Mouse (Mus musculus): Measurements from ENCODE around the gene Serinc4. TPM values are rescaled to one million over a fixed set of nuclear protein-coding genes. Genes with fewer than 3 reads are reported as not detected.
"Not testable (repeated sequence)": the region's sequence is repeated elsewhere in the genome, so short reads cannot be mapped to it uniquely, and the experiment has no call there.

Serinc4 gene
- polyA plus RNA-seq (2015; fragmentation: Nextera tagmentation; extraction: Ambion mirVana): 1.3 and 1.6 TPM in 2 replicates

- Histone ChIP-seq H3K36me3 (peaks cover 37% of the 10 kb centered on the region), H3K9ac (replicated peaks) (peak within 1 kb of the TSS; percentile 73), H3K27ac (replicated peaks) (peak within 1 kb of the TSS; percentile 80), H3K4me3 (peak within 1 kb of the TSS; percentile 71), H3K27me3 (no peaks in the 10 kb centered on the region), H3K4me1 (peaks cover 16% of the 10 kb centered on the region), H3K9me3 (no peaks in the 10 kb centered on the region), H3K4me2 (replicated peaks) (peak within 1 kb of the TSS; percentile 57)
- WGBS: 3% methylated on average over 41 of the region's 41 CpGs
- peak; percentile 93 for ATAC-seq (replicated peaks)
Measured at GRCm38 (mm10) chr2:121456692-121457642, at the start of gene Serinc4. Gene Serinc4, minus strand, starts transcription at chr2:121456781.

- H3K27me3 ChIP-seq; H3K27ac ChIP-seq (replicated peaks); H3K36me3 ChIP-seq; H3K4me3 ChIP-seq; H3K4me1 ChIP-seq; ATAC-seq (replicated peaks); H3K9me3 ChIP-seq; H3K9ac ChIP-seq (replicated peaks); H3K4me2 ChIP-seq (replicated peaks): not testable (repeated sequence)
- 94% methylated on average over 3 of the region's 6 CpGs for WGBS
Measured at GRCm38 (mm10) chr2:121501550-121501949, 45.0 kb upstream of the Serinc4 start.

DNA sequence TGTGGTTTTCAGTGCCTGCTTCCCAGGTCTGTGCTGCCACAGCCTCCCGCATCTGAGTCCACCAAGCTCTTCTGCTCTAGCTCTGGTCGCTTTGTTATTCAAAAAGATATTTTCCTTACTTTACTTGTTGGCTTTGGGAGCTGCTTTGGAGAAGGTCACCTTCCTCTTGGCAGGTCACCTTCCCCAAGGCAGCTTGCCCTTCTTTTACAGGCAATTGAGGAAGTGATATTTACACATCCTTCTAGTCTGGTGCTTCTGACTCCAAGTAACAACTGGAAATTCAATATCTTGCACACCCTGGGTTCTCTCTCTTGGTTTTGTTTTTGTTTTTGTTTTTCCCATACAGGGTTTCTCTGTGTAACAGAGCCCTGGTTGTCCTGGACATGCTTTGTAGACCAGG is 27.8 kb upstream of the Serinc4 start:
- not testable (repeated sequence) for H3K27ac ChIP-seq (replicated peaks); ATAC-seq (replicated peaks); H3K9me3 ChIP-seq; H3K4me3 ChIP-seq; H3K9ac ChIP-seq (replicated peaks); H3K4me1 ChIP-seq; H3K36me3 ChIP-seq; H3K4me2 ChIP-seq (replicated peaks); H3K27me3 ChIP-seq
- WGBS: 77% methylated on average over 2 of the region's 2 CpGs

DNA sequence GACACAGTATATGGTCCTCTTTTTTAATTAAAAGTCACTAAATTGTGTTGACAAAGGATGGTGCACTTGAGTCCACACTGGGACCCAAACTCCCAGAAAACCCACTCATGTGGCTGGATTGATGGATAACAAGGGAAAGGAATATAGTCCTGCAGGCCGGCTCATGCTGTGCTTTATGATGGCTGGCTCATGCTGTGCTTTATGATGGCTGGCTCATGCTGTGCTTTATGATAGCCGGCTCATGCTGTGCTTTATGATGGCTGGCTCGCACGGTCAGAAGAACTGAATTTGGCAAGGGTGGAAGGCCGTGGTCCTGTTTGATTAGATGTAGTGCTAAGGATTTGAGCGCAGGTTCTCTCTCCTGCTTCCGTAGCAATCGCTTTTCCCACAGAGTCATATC is 27.0 kb upstream of the Serinc4 start:
- no peak overlapping the region for H3K9ac ChIP-seq (replicated peaks)
- H3K4me1 ChIP-seq: no peaks in the 10 kb centered on the region
- WGBS: 25% methylated on average over 8 of the region's 8 CpGs
- no peaks in the 10 kb centered on the region for H3K9me3 ChIP-seq
- H3K27ac ChIP-seq (replicated peaks): no peak overlapping the region
- H3K4me2 ChIP-seq (replicated peaks): no peak overlapping the region
- H3K27me3 ChIP-seq: no peaks in the 10 kb centered on the region
- no peak overlapping the region for H3K4me3 ChIP-seq
- no peak for ATAC-seq (replicated peaks)
- H3K36me3 ChIP-seq: no peaks in the 10 kb centered on the region

- not testable (repeated sequence) for H3K27ac ChIP-seq (replicated peaks); H3K9me3 ChIP-seq; ATAC-seq (replicated peaks); H3K4me3 ChIP-seq; H3K9ac ChIP-seq (replicated peaks); H3K36me3 ChIP-seq; H3K4me2 ChIP-seq (replicated peaks); H3K27me3 ChIP-seq; H3K4me1 ChIP-seq
- WGBS: 91% methylated on average over 13 of the region's 13 CpGs
Measured at GRCm38 (mm10) chr2:121480916-121481315, 24.3 kb upstream of the Serinc4 start.

- H3K4me1 ChIP-seq: no peaks in the 10 kb centered on the region
- H3K4me3 ChIP-seq: no peak overlapping the region
- ATAC-seq (replicated peaks): no peak
- H3K9me3 ChIP-seq: no peaks in the 10 kb centered on the region
- H3K27me3 ChIP-seq: no peaks in the 10 kb centered on the region
- 73% methylated on average over 3 of the region's 3 CpGs for WGBS
- H3K27ac ChIP-seq (replicated peaks): no peak overlapping the region
- H3K36me3 ChIP-seq: no peaks in the 10 kb centered on the region
- H3K4me2 ChIP-seq (replicated peaks): no peak overlapping the region
- no peak overlapping the region for H3K9ac ChIP-seq (replicated peaks)
Measured at GRCm38 (mm10) chr2:121480498-121480897, 23.9 kb upstream of the Serinc4 start.

DNA sequence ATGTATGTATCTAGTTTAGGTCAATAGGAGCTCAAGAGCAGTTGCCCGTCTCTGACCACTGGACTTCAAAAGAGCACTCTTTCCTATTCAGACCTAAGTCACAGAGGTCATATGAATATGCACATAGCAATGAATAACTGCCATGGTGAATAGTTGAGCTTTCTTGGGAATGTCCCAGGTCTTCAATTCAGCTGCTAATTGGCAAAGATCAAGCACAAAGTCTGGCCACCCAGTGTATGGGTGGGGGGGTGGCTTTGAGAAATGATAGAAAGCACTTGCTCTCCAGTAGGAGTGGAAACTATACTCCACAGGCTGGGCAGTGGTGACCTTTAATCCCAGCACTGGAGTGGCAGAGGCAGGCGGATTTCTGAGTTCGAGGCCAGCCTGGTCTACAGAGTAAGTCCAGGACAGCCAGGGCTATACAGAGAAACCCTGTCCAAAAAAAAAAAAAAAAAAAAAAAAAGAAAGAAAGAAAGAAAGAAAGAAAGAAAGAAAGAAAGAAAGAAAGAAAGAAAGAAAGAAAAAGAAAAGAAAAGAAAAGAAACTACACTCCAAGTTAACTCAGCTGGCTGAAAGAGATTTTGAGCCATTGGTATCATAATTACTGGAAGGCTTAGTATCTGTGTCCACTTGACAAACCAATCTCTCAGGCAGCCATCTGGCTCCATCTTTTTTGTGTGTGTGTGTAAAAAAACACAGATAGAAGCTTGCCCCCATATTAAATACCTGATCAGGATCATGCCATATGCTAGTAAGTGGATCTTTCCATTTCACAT is 21.1 kb upstream of the Serinc4 start:
- H3K9ac ChIP-seq (replicated peaks): no peak overlapping the region
- peaks cover 8% of the 10 kb centered on the region for H3K4me1 ChIP-seq
- no peaks in the 10 kb centered on the region for H3K36me3 ChIP-seq
- ATAC-seq (replicated peaks): no peak
- H3K4me3 ChIP-seq: no peak overlapping the region
- no peaks in the 10 kb centered on the region for H3K9me3 ChIP-seq
- 80% methylated on average over 3 of the region's 3 CpGs for WGBS
- no peaks in the 10 kb centered on the region for H3K27me3 ChIP-seq
- H3K4me2 ChIP-seq (replicated peaks): no peak overlapping the region
- H3K27ac ChIP-seq (replicated peaks): no peak overlapping the region

DNA sequence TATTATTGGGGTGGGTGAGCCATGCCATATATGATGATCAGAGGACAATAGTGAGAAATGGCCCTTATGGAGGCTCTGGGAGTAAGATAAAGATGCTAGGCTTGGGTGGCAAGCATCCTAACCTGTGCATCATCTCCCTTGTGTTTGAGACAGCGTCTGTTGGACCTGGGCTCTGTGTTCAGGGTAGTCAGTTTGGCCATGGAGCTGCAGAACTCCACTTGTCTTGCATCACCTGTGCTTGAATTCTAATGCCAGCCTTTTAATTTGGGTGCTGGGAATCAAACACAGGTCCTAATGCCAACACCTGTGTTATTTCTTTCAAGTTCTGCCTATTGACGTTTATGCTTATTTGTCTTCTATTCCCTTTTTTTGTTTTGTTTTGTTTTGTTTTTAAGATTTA is 18.7 kb upstream of the Serinc4 start:
- H3K36me3 ChIP-seq; H3K4me1 ChIP-seq; H3K4me3 ChIP-seq; ATAC-seq (replicated peaks); H3K9ac ChIP-seq (replicated peaks); H3K27ac ChIP-seq (replicated peaks); H3K9me3 ChIP-seq; H3K27me3 ChIP-seq; H3K4me2 ChIP-seq (replicated peaks): not testable (repeated sequence)
- 96% methylated on average over 2 of the region's 2 CpGs for WGBS

- Histone ChIP-seq H3K4me3 (peak overlapping the region; percentile 70), H3K9me3 (no peaks in the 10 kb centered on the region), H3K27me3 (no peaks in the 10 kb centered on the region), H3K4me2 (replicated peaks) (peak overlapping the region; percentile 73), H3K27ac (replicated peaks) (peak overlapping the region; percentile 80), H3K4me1 (peaks cover 8% of the 10 kb centered on the region), H3K9ac (replicated peaks) (peak overlapping the region; percentile 66), H3K36me3 (no peaks in the 10 kb centered on the region)
- 36% methylated on average over 8 of the region's 8 CpGs for WGBS
- no peak; the same call in 1 of the 2 replicates for ATAC-seq (replicated peaks)
Measured at GRCm38 (mm10) chr2:121474180-121474535, 17.6 kb upstream of the Serinc4 start.

GRCm38 (mm10) chr2:121473301-121474179 is 17.0 kb upstream of the Serinc4 start, which contains the start of gene Mfap1b:
Gene Mfap1b, minus strand, starts transcription at chr2:121474067.
- ATAC-seq (replicated peaks): peak; percentile 97
- Histone ChIP-seq H3K4me3 (peak within 1 kb of the TSS; percentile 70), H3K4me2 (replicated peaks) (peak within 1 kb of the TSS; percentile 73), H3K9ac (replicated peaks) (peak within 1 kb of the TSS; percentile 66), H3K27ac (replicated peaks) (peak within 1 kb of the TSS; percentile 80)
- not testable (repeated sequence) for H3K36me3 ChIP-seq, H3K4me1 ChIP-seq, H3K9me3 ChIP-seq, H3K27me3 ChIP-seq
- WGBS: 5% methylated on average over 41 of the region's 41 CpGs

DNA sequence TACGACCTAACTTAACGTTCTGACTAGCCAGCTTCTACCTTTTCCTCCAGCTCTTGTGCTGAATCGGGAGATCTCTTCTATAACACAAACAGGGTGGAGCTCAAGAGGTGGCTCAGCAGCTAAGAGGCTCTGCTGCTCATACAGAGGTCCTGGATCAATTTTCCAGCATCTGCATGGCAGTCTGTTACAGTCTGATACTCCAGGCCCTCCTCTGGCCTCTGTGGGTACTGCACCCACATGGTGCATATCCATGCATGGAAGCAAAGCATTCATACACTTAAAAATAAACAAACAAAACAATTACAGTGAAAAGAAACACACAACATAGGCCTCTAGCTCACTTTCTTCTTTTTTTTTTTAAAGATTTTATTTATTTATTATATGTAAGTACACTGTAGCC is 16.2 kb upstream of the Serinc4 start:
- H3K36me3 ChIP-seq; H3K9me3 ChIP-seq; H3K9ac ChIP-seq (replicated peaks); H3K27ac ChIP-seq (replicated peaks); H3K4me1 ChIP-seq; ATAC-seq (replicated peaks); H3K27me3 ChIP-seq; H3K4me2 ChIP-seq (replicated peaks): not testable (repeated sequence)
- peak overlapping the region; percentile 70; the same call in 1 of the 2 replicates for H3K4me3 ChIP-seq
- WGBS: 100% methylated on average over 3 of the region's 3 CpGs
